Mouse (Mus musculus) gastrocnemius, postnatal 36 days (tissue): ENCODE measurements around the gene Egf. TPM values are rescaled to one million over a fixed set of nuclear protein-coding genes. Genes with fewer than 3 reads are reported as not detected.

Experiments used
- DNase-seq, 2 experiments: peaks; one replicate each; pipeline ENCODE4 v3.0.0; 2022
- intact Hi-C: fragments of 180-260 bp; cut with DNase I; formaldehyde crosslinking; loops from one replicate; pipeline ENCODE4 v1.15.1; 2025
- total RNA-seq, 2 experiments: library from RNA; stranded (reverse); gene quantifications; 2 replicates each; pipeline ENCODE4 v1.2.3; 2021

Gene Egf
- total RNA-seq, 2 experiments from 2014 or later, result 19.2 to 24.8 TPM

GRCm38 (mm10) chr3:129724961-129725501 is 30.1 kb downstream of the Egf start:
- intact Hi-C loops, result no loop called here
- peak; percentile 90 to 91 for DNase-seq

DNA sequence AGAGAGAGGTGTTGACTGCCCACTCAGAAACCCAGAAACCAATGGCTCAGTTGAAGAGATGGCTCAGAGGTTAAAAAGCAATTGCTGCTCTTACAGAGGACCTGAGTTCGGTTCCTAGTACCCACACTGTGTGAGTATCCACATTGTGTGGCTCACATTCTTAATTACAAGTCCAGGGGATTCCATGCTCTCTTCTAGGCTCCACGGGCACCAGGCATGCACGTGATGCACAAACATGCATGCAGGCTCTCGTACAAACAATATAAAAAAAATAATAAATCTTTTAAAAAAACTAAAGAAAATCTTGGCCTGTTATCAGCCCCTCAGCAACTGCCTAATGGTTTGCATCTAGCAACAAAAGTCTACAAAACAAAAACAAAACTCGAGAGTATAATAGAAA is 30.6 kb downstream of the Egf start:
- DNase-seq, result no peak
- intact Hi-C loops, result no loop called here

DNA sequence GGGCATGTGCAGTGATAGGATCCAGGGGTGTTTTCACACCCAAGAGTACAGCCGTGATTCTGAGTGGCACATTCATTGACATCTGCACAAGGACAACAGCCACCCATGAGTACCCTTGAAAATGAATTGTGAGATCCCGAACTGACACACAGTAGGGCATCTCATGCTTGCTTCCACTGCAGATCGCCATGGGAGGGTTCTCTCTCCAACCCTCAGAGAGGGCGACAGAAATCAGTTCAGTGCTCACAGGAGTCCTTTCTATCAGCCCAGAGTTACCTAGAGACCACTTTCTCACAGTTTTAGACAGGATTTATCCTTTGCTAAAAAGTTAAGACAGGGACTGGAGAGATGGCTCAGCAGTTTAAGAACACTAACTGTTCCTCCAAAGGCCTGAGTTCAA is 31.8 kb downstream of the Egf start:
- no peak for DNase-seq
- intact Hi-C loops, result no loop called here

DNA sequence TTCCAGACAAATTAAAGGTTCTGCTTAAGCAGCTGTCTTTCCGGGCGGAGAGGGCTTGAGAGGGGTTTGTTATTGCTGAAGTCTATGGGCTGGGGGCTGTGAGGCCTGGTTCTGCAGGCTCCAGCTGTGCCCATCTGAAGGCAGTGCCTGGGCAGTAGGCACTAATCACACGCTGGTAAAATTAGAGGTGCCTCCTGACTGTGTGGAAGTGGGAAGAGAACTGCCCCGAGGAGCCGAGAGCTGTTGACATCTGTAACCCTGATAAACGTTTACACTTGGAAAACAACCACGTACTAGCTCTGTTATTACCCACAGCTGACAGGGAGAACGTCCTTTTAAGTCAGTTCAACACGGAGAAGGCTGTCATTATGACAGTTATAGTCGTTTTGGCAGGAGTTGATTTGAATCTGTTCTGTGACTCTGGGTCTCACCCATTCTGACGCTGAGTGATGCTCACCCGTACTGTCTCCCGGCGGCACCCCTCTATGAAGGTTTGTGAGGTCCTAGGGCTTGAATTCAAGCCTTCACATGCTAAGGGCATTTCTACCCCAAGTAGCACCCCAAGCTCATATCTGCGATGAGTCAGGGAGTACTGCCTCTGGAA is 40.5 kb downstream of the Egf start:
- DNase-seq, result no peak
- intact Hi-C loops, result no loop called here

- intact Hi-C loops, result no loop called here
- no peak for DNase-seq
These were observed 47.0 kb downstream of the Egf start for GRCm38 (mm10) chr3:129708157-129708556.

GRCm38 (mm10) chr3:129698882-129699281 is 56.2 kb downstream of the Egf start:
- intact Hi-C loops, result no loop called here
- DNase-seq, result no peak

DNA sequence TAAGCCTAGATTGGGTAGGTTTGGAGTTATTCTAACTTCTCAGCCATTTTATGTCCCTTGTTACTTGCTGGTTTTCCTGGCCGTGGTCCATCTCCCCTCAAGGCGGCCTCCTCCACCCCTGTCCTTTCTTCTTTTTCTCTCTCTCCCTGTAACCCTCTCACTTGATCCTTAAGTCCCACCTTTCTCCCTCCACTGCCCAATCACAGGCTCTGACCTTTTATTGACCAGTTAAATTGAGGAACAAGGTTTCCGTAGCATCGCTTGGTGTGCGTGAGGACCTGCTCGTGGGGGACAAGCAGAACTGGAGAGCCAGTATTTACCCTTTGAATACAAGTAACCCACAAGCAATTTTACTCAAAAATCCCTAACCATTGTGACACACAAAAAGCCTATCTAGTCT is 56.8 kb downstream of the Egf start:
- intact Hi-C loops, result no loop called here
- DNase-seq, result no peak

DNA sequence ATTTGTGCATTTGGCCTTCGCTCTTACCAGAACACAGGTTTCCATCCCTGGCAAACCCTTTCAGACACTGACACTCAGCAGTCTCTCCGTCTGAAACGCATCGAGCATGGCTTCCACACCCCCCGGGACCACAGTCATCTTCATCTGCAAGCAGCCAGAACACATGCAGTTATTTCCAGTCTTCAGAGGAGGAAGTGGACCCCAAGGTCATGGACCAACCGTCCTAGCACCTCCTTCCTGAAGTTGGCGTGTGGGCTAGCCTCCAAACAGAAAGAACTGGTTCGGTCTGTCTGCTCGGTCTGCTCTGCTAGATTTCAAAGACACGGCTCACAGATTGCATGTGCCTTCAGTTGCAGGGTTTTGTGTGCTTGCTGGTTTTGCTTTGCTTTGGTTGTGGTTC is 57.4 kb downstream of the Egf start:
- DNase-seq, result no peak
- intact Hi-C loops, result no loop called here

DNA sequence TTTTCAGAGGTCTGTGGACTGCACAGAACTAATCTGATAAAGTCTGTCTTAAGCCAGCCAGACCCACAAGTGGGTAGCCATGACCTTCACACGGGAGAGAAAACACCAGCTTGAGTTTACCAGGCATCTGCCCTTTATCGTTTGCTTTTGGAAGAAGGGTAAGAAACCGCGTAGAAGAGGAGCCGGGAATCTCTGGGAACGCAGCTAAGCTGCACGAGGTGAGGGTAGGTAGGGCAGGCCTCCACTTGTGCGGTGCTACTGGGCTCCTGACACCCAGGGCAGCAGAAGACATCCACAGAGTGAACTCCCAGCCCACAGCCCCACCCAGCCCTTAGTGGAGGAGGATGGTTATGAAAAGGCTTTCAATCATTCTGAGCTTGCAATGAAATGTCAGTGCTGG is 59.2 kb downstream of the Egf start:
- intact Hi-C loops, result no loop called here
- no peak for DNase-seq

- intact Hi-C loops, result no loop called here
- DNase-seq, result no peak
These were observed 61.5 kb downstream of the Egf start for GRCm38 (mm10) chr3:129693581-129693980.

DNA sequence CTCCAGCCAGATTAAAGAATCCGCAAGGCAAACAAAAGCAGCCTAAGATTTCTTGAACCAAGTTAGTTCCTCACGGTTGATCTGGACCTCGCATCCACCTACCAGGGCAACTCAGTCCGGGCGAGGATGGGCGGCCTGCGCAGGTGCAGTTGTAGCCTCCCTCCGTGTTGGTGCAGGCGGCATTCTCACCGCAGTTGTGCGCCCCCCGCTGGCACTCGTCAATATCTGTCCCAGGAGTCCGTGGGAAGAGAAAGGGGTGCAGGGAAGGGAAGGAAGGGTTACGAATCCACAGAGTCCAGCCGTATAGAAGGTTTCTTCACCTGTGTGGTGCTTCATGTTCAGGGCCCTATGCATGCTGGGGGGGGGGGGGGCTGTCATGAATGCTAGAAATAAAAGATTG is 62.3 kb downstream of the Egf start:
- DNase-seq, result no peak
- intact Hi-C loops, result no loop called here

DNA sequence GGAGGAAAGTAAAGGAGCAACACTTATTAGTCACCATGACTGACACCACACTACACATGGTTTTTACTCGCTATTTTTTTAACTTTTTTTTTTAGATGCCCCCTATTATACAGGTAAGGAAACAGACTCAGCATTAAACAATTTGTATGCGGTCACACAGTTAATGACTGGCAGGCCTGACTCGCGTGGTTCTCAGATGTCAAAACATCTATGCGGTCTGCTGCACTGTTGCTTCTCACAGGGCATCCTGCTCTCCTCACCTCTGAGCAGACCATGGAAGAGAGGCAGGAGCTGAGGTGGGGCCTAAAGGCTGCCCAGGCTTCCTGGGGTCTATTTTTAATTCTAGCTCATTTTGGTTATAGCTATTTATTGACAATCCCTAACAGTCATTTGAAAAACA is 67.7 kb downstream of the Egf start:
- intact Hi-C loops, result loop anchor here (5.0 kb wide), 3 partner anchors 165 to 380 kb away; no protein-coding TSS in a partner anchor
- DNase-seq, result no peak

DNA sequence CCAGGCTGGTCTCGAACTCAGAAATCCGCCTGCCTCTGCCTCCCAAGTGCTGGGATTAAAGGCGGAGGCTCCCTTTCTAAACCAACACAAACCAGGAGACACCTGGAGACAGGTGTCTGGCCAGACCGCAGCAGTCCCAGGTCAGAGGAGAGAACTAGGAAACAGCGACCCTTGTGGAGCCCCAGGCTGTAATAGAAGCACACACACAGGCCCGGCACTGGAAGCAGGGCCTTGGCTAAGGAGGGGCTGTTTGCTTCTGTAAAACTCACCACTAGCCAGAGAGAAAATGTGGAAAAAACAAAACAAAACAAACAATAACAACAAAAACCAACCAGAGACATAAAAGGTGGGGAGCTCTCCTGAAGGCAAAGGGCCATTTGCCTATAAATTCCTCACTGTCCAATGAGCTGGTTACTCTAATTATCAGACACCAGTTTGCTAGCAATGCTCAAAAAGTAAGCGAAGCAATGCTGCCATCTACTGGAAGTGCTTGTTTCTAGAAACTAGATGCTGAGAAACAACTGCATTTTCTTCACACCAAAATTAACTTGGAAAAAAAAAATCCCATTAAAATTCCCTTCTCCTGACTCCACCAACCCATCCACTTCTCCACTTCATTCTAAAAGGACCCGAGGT is 68.3 kb downstream of the Egf start:
- intact Hi-C loops, result loop anchor here (5.0 kb wide), 3 partner anchors 165 to 380 kb away; no protein-coding TSS in a partner anchor
- no peak for DNase-seq

DNA sequence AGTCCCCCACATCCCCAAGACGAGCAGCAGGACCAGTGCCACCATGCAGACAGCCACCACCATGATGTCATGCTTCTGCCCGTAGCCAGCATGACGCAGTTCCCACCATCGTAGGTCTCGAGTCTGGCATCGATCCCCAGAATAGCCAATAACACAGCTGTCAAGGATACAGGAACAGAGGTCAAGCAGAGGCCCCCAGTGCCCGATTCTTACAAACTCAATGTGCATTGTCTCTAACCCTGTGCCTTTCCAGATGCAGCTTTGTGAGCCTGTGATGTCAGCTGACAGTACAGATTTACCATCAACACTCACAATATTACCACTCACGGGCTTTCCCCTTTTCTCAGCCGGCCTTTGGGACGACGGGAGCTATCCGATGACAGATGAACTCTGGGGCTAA is 68.9 kb downstream of the Egf start:
- no peak for DNase-seq
- intact Hi-C loops, result loop anchor here (5.0 kb wide), 3 partner anchors 164 to 379 kb away; no protein-coding TSS in a partner anchor

DNA sequence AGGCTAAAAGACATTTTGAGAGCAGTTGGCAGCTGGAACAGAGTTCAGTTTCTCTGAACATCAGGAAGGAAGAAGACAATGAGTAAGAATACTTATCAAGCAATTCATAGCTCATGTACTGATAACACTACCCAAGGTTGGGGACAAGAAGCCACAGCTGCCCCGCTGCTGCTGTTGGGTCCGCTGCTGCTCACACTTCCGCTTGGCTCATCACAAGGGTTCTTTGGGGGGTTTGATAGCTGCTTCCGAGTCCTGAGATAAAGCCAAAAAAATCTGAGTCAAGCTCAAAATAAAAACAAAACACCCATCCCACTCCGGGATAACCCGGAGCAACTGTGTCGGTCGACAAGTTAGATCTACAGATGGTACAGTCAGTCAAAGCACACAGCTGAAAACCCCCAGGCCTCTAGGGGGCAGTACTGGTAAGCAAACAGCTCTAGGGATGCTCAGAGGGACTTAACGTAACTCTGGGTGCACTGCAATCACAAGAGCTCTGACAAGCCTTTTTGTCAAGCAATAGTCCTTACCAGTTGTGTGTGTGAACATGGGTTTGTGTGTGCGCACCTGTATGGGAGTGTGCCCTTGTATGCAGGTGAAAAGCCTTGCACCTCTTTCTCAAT is 71.9 kb downstream of the Egf start:
- DNase-seq, result no peak
- intact Hi-C loops, result no loop called here

GRCm38 (mm10) chr3:129682389-129682788 is 72.7 kb downstream of the Egf start:
- intact Hi-C loops, result no loop called here
- DNase-seq, result no peak

GRCm38 (mm10) chr3:129681841-129682240 is 73.3 kb downstream of the Egf start:
- intact Hi-C loops, result no loop called here
- no peak for DNase-seq

DNA sequence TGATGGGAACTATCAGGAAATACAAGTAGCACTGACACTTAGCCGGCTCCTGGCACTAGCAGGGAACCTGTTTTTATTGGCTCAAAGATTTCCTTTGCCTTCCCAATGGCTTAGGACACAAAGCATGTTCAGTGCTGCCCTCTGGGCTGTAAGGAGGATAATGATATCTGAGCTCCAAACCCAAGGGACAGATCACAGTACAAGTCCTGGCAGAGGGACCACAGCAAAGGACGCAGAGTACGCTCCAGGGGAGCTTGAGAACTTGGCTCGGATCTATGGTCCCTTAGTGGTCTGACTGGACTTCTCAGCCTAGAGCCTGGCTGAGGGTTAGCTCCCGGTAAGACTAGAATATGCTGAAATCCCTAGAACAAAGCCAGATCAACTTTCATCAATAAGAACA is 74.9 kb downstream of the Egf start:
- intact Hi-C loops, result no loop called here
- DNase-seq, result peak; percentile 33 to 50

DNA sequence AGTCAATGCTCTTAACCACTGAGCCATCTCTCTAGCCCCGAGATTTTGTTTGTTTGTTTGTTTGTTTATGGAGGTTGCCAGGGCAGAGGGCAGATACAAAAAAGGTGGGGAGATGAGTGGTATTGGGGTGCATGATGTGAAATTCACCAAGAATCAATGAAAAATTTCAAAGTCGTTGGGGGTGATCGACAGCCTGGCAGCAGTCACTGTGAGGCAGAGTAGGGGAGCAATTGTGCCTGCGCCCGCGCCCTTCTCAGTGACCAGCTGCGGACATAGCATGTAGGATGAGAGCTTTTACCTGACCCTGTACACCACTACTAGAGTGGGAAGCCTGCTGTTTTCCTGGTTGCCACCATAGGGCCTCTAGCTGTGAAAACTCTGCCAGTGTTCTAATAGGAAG is 79.2 kb downstream of the Egf start:
- intact Hi-C loops, result loop anchor here (5.0 kb wide), 1 partner anchor 59 kb away; no protein-coding TSS in a partner anchor
- no peak for DNase-seq

- intact Hi-C loops, result no loop called here
- no peak for DNase-seq
These were observed 91.2 kb downstream of the Egf start for GRCm38 (mm10) chr3:129663906-129664305.

DNA sequence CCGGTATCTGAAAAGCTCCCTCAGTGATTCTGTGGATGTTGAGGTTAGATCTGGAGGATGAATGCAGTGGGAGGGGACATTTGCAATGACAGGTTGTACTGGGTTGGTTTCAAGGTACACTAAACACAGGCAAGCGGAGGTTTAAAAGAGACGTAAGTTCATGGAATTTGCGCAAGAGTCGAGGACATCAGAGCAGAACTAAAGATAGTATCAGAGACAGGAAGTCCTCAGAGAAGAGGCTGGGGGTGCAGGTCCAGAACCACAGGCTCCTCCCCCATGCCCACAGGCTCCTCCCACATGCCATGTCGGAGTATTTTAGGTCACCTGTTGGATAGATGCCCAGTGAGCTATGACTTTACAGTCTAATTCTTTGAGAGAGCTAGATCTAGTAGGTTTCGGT is 96.3 kb downstream of the Egf start:
- no peak for DNase-seq
- intact Hi-C loops, result no loop called here

DNA sequence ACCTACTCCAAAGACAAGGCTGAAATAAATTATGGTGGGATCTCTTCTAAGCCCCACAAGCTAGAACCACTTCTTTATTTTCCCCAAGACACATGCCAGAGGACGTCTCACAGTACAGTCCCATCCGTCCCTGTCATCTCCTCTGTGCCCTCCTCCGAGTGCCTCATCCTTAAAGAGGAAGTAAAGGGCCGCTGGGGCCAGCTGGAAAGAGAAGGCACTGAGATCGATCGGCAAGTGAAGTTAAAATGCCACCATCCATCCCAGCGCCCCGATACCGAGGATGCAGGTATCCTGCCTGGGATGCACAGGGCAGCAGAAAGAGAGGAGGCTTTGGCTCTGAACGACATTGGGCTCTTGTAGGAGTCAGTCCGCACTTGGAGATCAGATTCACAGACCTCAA is 97.3 kb downstream of the Egf start:
- no peak for DNase-seq
- intact Hi-C loops, result no loop called here
